Mouse (Mus musculus) Patski (cell line): ENCODE measurements at regions not wholly inside any gene's neighbourhood (a gene's known extent, or its start where the extent isn't known, plus 50 kb on each side); places are given as distances from the start of the nearest gene placed in this dataset.

Experiments
- ATAC-seq: fragments of 100-300 bp; one replicate; pipeline ENCODE4 v1.8.0; 2021
- CTCF ChIA-PET: fragments of 350-600 bp; sonication (Branson Sonifier 250); formaldehyde crosslinking; loops from one replicate; lab custom pipeline; 2022; ENCODE audit warnings: inconsistent platforms; lab: Charles Lee
- POLR2A ChIA-PET: fragments of 350-600 bp; sonication (Branson Sonifier 250); formaldehyde crosslinking; loops from one replicate; lab custom pipeline; 2022; ENCODE audit warnings: antibody characterized with exemption, inconsistent platforms; lab: Charles Lee
- DNase-seq: peaks from one replicate; pipeline ENCODE4 v3.0.0-alpha.2; 2011; ENCODE audit warnings: low read depth, low spot score
- H3K27me3 ChIP-seq: fragments of 371-371 bp; one replicate; pipeline ENCODE4 v1.5.1; 2021
- CTCF ChIP-seq: fragments of 100-300 bp; IDR thresholded peaks from one replicate; pipeline ENCODE4 v1.5.1; 2021
- in situ Hi-C: fragments of 300-500 bp; cut with MboI; formaldehyde crosslinking; loops from 3 replicates; pipeline ENCODE4 v1.11.1; 2018; ENCODE audit warnings: low pct_unique_long_range_greater_than_20kb, mixed read lengths

DNA sequence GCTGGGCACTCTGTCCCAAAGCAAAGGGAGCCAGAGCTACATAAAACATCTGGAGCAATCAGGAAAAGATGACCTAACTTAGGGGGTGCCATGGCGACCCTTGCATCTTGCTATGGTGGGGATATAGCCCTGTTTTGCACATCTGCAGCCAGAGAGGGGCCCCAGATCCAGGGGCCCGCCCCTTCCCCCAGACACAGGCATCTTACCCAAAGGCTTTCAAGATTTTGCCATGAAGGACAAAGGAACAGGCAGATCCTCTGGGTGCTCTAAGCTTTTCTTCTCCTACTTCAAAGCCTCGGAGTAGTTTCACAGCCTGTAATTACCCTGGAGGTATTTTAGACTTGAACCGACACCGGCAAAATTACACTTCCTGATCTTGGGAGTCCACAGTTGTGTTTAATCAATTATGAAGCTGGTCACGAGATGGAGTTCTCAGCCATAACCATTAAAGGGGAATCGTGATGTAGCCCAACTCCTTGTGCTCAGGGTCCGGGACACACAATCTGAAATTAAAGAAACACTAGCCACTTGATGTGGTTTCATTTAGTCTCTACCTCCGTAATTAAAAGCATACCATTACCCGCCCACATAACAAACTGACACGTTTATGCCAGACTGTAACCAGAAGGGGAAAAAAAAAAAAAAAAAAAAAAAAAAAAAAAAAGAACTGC lies 565.7 kb downstream of the Bcl11a start:
- peaks cover 3% of the 10 kb centered on the region for H3K27me3 ChIP-seq
- TF ChIP-seq CTCF: no peak
- in situ Hi-C loops: no loop called here
- DNase-seq (no peak), ATAC-seq (no peak)
- POLR2A ChIA-PET: no interaction called here
- CTCF ChIA-PET: no interaction called here

DNA sequence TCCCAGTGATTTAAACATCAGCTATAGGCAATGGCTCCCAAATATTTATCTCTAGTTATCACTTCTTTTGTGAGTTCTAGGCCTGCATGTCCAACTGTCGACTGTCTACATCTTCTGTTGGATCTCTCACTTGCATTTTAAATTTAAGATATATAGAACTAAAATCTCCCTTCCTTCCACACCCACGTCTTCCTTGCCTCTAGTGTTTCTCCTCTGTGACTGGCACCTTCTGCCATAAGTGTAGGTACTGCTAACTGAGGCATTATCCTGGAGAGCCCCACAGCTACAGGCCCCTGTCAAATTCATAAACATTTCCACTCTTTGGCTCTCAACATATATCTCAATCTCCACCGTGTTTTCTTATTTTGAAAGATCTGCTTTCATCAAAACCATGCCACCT lies 575.0 kb downstream of the Bcl11a start:
- no peaks in the 10 kb centered on the region for H3K27me3 ChIP-seq
- no peak for TF ChIP-seq CTCF
- DNase-seq (no peak), ATAC-seq (no peak)
- in situ Hi-C loops: no loop called here
- POLR2A ChIA-PET: no interaction called here
- CTCF ChIA-PET: no interaction called here

DNA sequence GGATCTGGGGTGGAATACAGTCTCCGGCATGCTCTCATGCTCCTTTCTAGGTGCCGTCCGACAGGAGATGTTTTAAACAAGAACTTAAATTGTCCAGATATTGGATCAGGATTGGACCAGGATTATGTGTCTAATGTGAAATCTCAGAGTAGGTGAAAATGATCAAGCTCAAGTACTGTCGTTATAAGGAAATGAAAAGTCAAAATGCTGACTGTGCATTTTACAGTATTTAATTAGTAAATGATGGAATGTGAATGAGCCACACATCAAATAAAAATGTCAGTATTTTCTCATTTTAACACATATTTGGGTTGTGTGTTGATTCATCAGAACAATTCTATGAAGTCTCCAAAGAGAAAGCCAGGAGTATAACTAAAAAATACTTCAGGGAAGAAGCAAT lies 586.2 kb downstream of the Bcl11a start:
- CTCF ChIA-PET: no interaction called here

DNA sequence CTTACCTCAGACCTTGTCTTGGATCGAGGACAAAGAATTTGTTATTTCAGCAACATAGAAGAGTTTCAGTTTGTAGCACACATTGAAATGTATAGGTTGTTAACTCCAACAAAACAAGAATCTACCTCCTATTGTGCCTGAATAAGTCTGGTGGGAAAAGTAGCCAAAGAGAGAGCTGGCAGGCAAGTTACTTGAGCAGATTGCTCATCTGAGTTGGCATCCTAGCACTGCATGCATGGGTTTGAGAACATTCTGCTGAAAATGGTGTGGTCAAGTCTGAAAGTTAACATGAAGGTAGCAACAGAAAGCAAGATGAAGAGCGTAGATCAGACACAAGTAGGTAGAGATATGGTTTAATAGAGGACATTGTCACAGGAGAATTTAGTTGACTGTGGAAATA lies 587.5 kb downstream of the Bcl11a start:
- CTCF ChIA-PET: no interaction called here
- DNase-seq: no peak
- TF ChIP-seq CTCF: no peak
- POLR2A ChIA-PET: no interaction called here
- no peak for ATAC-seq
- in situ Hi-C loops: no loop called here
- no peaks in the 10 kb centered on the region for H3K27me3 ChIP-seq

More for the DNA sequence above, 586.2 kb downstream of the Bcl11a start:
- DNase-seq (no peak), ATAC-seq (no peak)
- no peak for TF ChIP-seq CTCF
- POLR2A ChIA-PET: no interaction called here
- no peaks in the 10 kb centered on the region for H3K27me3 ChIP-seq
- in situ Hi-C loops: no loop called here

DNA sequence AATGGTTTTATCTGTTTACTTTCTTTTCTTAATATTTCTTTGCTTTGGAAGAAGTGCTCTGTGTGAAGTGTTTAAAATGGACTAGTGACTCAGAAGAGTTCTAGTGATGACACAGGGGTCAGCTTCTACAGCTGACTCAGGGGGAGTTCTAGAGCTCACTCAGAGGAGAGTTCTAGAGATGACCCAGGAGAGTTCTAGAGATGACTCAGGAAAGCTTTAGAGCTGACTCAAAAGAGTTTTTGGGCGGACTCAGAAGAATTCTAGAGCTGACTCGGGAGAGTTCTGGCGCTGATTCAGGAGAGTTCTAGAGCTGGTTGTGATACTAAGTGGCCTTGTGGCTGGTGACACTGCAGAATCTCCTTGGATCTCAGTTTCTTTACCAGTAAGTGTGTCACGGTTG lies 593.8 kb downstream of the Bcl11a start:
- DNase-seq: no peak
- no peaks in the 10 kb centered on the region for H3K27me3 ChIP-seq
- in situ Hi-C loops: no loop called here
- ChIA-PET CTCF (no interaction called here), POLR2A (no interaction called here)
- TF ChIP-seq CTCF: no peak
- ATAC-seq: no peak

DNA sequence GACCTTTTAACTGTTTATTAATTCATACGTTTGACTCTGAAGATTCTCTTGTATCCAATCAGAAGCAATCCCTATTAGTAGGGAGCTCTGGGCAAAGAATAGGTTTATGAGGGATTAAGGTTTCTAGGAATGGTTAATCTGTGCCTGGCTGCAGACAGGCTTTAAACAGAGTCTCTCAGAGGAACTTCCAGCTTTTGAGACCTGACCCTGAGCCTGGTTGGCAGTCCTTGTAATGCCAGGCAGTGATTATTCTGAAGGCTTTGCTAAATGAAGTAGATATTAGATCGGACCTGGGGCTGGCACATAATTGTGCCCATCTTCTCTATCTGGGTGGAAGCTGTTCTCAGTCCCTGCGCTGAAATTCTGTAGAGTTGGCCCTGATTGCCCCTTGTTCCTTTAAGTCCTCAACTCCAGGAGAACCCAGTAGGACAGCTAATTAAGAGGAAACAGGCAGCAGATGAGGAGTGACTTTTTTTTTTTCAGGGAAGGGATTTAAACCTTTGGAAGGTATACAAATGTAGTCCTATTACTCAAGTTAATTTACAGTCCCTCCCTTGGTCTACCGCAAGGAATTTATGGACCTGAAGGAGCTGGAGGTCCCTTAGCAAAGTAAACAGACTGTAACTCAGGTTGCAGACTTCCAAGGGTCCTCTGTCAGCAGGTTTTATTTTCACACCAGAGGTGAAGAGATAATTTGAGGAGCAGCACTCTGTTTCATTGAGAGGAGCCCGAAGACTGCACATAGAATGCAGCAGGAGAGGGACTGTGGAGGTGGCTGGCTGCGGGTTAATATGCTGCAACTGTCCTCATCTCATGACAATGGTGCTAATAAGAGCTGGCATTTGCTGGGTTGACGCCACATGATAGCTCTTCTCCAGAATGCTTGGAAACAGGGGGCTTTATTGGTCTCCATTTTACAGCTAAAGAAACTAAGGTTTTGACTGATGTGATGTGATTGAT lies 595.7 kb downstream of the Bcl11a start:
- ChIA-PET CTCF (no interaction called here), POLR2A (no interaction called here)
- DNase-seq (no peak), ATAC-seq (no peak)
- in situ Hi-C loops: no loop called here
- no peaks in the 10 kb centered on the region for H3K27me3 ChIP-seq
- TF ChIP-seq CTCF: no peak

DNA sequence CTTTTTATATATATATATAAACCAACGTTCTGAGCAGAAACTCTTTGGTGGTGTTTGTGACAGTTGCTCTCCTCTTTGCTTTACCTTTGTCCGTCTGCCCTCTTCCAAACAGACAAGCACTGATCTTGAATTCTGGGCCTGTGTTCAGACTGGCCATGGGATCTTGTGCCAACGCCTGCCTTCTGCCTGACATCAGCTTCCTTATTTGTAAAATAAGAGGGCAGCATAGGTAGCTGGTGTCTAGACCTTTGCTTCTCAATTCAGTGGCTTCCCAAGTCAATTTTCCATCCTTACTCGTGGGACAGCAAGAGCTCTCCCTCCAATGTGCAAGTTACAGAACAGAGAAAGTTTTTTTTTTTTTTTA lies 596.3 kb downstream of the Bcl11a start:
- ATAC-seq (no peak), DNase-seq (no peak)
- no peak for TF ChIP-seq CTCF
- CTCF ChIA-PET: no interaction called here
- H3K27me3 ChIP-seq: no peaks in the 10 kb centered on the region
- in situ Hi-C loops: no loop called here
- POLR2A ChIA-PET: no interaction called here

DNA sequence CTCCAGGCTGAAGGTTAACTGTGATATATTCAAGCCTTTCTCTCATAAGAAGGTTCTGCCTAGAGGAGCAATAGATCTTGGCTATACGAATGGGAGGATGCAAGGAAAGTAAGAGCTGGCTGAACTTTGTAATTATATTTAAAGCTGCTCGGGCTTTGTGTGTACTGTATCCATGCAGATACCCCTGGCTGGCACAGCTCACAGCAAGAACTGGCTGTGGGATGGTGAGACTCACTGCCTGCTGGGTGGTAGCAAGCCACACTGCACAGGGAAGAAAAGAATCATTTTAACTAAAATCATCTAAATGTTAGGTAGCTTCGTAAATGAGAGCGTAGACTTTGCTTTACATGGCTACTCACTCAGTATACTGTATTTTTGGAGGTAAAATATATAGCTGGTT lies 599.2 kb downstream of the Bcl11a start:
- no peak for TF ChIP-seq CTCF

DNA sequence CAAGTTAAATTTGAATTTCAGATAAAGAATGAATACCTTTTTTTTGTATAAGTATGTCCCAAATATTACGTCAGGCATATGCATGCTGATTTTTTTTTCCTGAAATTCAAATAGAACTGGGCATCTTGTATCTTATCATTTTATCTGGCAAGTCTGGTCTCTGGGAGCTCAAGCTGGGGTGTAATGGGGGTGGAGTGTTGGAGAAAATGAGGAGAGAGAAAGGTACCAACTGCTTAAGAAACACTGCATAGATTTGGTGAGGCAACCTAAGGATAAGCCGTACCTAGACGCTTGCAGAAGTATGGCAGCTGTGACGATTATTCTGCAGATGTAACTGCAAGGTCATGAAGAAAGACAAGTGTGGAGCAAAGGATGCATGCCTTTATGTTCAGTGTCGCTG lies 601.7 kb downstream of the Bcl11a start:
- TF ChIP-seq CTCF: no peak
- peaks cover 4% of the 10 kb centered on the region for H3K27me3 ChIP-seq
- DNase-seq (no peak), ATAC-seq (no peak)
- in situ Hi-C loops: no loop called here
- POLR2A ChIA-PET: no interaction called here
- CTCF ChIA-PET: no interaction called here

More for the DNA sequence above, 599.2 kb downstream of the Bcl11a start:
- DNase-seq (no peak), ATAC-seq (no peak)
- POLR2A ChIA-PET: no interaction called here
- peaks cover 4% of the 10 kb centered on the region for H3K27me3 ChIP-seq
- in situ Hi-C loops: no loop called here
- CTCF ChIA-PET: no interaction called here

DNA sequence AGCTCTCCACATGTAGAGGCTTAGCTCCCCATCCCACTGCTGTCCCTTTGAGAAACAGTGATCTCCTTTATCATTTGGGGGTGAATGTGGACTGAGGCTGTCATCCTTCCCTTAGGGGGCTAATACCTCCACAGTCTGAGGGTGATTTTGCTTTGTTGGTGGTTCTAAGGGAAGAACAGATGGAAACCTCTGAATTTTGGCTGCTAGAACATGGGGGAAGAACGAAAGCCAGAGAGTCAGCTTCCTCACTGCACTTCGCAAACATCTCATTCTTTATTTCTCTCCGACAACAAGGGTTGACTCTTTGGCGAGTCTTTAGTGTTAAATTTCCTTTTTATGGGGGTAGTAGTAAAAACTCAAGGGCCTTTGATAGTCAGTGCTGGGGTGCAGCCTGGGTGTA lies 604.6 kb downstream of the Bcl11a start:
- ChIA-PET POLR2A (no interaction called here), CTCF (no interaction called here)
- DNase-seq: no peak
- ATAC-seq: no peak
- in situ Hi-C loops: no loop called here
- no peak for TF ChIP-seq CTCF
- H3K27me3 ChIP-seq: peaks cover 4% of the 10 kb centered on the region
